Mouse (Mus musculus): Measurements from ENCODE around the gene Htr1a.

DNA sequence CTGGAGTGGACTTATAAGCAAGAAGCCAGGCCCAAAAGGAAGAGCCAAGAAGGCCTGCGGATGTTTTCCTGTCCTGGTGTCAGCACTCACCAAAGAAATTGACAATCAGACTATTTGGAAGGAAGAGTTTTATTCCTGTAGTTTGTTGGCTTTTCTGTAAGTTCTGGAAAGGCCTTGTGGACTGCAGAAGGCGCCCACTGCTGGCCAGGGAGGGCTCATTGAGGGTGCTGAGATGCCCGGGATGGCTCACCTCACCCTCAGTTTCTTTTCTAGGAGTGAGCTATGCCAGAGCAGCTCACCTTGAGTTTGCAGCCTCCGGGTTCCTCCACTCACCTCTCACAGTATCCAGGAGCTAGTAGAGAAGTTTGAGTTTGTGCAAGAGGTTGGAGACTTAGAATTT is 2.8 kb downstream of the Htr1a start:
- TF ChIP-seq POLR2A (IDR thresholded peaks at IDR 0.05; ENCODE audit: extremely low read depth, insufficient read depth, low read length) (no peak), CTCF (IDR thresholded peaks at IDR 0.05; ENCODE audit: extremely low read depth, insufficient read depth, low read length) (no peak)
